Mouse (Mus musculus): Measurements from ENCODE around the gene Plekho2. TPM values are rescaled to one million over a fixed set of nuclear protein-coding genes. Genes with fewer than 3 reads are reported as not detected.

Plekho2 gene
- total and polyA plus RNA-seq, 3 experiments: 7.6 to 12.9 TPM; not detected in 1

DNA sequence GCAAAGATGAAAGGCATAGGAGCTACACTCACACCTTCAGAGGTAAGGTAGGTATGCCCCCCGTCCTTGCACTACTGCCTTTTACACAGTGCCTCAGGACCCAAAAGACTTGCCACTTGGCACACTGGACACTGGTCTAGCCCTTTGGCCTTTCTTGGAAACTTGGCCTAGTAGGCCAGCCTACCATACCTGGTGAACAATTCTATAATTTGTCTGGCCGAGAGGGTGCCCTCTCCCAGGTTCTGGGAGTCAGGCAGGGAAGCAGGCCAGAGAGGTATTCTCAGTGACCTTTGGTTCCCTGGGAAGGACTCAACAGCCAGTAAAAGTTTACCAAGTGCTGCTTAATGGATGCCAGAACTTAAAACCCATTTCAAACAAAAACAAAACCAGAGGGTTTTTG is 41.8 kb upstream of the Plekho2 start:
- Histone ChIP-seq H3K4me1 (ENCODE audit: control insufficient read depth in 1 of 2, insufficient read depth in 2 of 2, low read length in 2 of 2) (no peaks in the 10 kb centered on the region), H3K9ac (ENCODE audit: control insufficient read depth, low read depth, low read length, poor library complexity, severe bottlenecking) (no peak overlapping the region), H3K27ac (ENCODE audit: control insufficient read depth, low read depth, low read length) (no peak overlapping the region), H3K4me3 (ENCODE audit: control insufficient read depth in 1 of 2, insufficient read depth in 1 of 2, low read depth in 2 of 2, low read length in 2 of 2) (no peak overlapping the region), H3K79me2 (ENCODE audit: control insufficient read depth, insufficient read depth, low read length, poor library complexity) (no peaks in the 10 kb centered on the region), H3K36me3 (ENCODE audit: control insufficient read depth in 1 of 2, insufficient read depth in 2 of 2, low read length in 2 of 2) (no peaks in the 10 kb centered on the region), H3K9me3 (replicated peaks; ENCODE audit: insufficient read depth, low read length) (no peaks in the 10 kb centered on the region), H3K27me3 (ENCODE audit: control insufficient read depth in 1 of 2, insufficient read depth in 2 of 2, low read length in 2 of 2) (0 out of 4 replicates have a peak, but pooled peaks cover 0 to 5% of the 10 kb centered on the region in 2 experiments)
- DNase-seq (ENCODE audit: low read depth, low spot score): no peak
- TF ChIP-seq TCF12 (IDR thresholded peaks at IDR 0.05; ENCODE audit: low read depth, low read length) (no peak), MAX (IDR thresholded peaks at IDR 0.05; ENCODE audit: low read length) (no peak), CHD2 (IDR thresholded peaks at IDR 0.05; ENCODE audit: low read length) (no peak), TAL1 (IDR thresholded peaks at IDR 0.05; ENCODE audit: low read length) (no peak), NELFE (IDR thresholded peaks at IDR 0.05; ENCODE audit: low read depth, low read length) (no peak), E2F4 (IDR thresholded peaks at IDR 0.05; ENCODE audit: borderline replicate concordance, low read depth, low read length) (no peak), ZNF384 (IDR thresholded peaks at IDR 0.05; ENCODE audit: low read depth, low read length) (no peak), ZKSCAN1 (IDR thresholded peaks at IDR 0.05; ENCODE audit: low read depth, low read length) (no peak), BHLHE40 (IDR thresholded peaks at IDR 0.05; ENCODE audit: borderline replicate concordance, low read depth, low read length) (no peak), MYC (IDR thresholded peaks at IDR 0.05; ENCODE audit: low read depth, low read length) (no peak)

DNA sequence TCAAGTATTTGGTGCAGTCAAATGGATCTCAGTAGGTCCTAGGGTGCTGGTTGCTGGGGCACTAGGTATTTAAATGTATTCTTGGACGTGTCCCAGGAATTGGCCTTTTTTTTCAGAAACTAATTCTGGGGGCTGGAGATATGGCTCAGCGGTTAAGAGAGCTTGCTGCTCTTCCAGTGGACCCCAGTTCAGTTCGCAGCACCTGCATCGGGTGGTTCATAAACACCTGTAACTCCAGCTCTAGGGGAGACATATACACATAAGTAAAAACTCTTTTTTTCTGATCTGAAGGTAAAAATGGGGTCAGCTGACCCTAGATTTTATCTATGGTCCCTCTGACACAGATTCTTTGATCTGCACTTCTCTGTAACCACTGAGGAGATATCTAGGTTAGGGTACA is 41.4 kb upstream of the Plekho2 start:
- Histone ChIP-seq H3K4me1 (ENCODE audit: control insufficient read depth in 1 of 2, insufficient read depth in 2 of 2, low read length in 2 of 2) (no peaks in the 10 kb centered on the region), H3K36me3 (ENCODE audit: control insufficient read depth in 1 of 2, insufficient read depth in 2 of 2, low read length in 2 of 2) (no peaks in the 10 kb centered on the region), H3K79me2 (ENCODE audit: control insufficient read depth, insufficient read depth, low read length, poor library complexity) (no peaks in the 10 kb centered on the region), H3K27me3 (ENCODE audit: control insufficient read depth in 1 of 2, insufficient read depth in 2 of 2, low read length in 2 of 2) (0 out of 4 replicates have a peak, but pooled peaks cover 0 to 5% of the 10 kb centered on the region in 2 experiments), H3K9me3 (replicated peaks; ENCODE audit: insufficient read depth, low read length) (no peaks in the 10 kb centered on the region), H3K9ac (ENCODE audit: control insufficient read depth, low read depth, low read length, poor library complexity, severe bottlenecking) (no peak overlapping the region), H3K27ac (ENCODE audit: control insufficient read depth, low read depth, low read length) (no peak overlapping the region), H3K4me3 (ENCODE audit: control insufficient read depth in 1 of 2, insufficient read depth in 1 of 2, low read depth in 2 of 2, low read length in 2 of 2) (no peak overlapping the region)
- no peak for TF ChIP-seq RAD21 (IDR thresholded peaks at IDR 0.05; ENCODE audit: low read depth, low read length)
- TF ChIP-seq TCF12 (IDR thresholded peaks at IDR 0.05; ENCODE audit: low read depth, low read length): no peak
- TF ChIP-seq E2F4 (IDR thresholded peaks at IDR 0.05; ENCODE audit: borderline replicate concordance, low read depth, low read length): no peak
- TF ChIP-seq POLR2A (IDR thresholded peaks at IDR 0.05; ENCODE audit: control insufficient read depth in 1 of 2, insufficient read depth in 1 of 2, low read depth in 1 of 2, low read length in 2 of 2, poor library complexity in 1 of 2): no peak
- no peak for TF ChIP-seq HCFC1 (IDR thresholded peaks at IDR 0.05; ENCODE audit: low read depth, low read length)
- no peak for TF ChIP-seq TBP (IDR thresholded peaks at IDR 0.05; ENCODE audit: low read depth, low read length)
- TF ChIP-seq SIN3A (IDR thresholded peaks at IDR 0.05; ENCODE audit: low read length): no peak
- DNase-seq (ENCODE audit: low read depth, low spot score): no peak

DNA sequence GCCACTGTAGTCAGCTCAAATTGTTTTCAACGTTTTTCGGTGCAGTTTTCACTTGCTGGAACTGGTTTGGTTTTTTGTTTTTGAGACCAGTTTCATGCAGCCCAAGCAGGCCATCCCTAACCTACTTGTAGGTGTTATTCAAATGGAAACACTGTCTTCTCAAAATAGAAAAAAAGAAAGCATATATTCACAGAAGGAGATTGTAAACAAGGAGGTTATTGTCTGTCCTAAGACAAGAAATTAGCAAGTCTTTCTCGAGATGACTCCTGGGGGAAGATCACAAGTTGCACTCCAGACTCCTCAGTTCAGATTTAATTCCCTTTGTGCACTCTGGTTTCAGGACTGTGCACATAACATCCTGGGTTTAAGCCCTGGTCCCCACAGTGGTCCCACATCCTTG is 39.5 kb upstream of the Plekho2 start:
- no peak for TF ChIP-seq MAFK (IDR thresholded peaks at IDR 0.05; ENCODE audit: borderline replicate concordance, low read depth, low read length)
- no peak for TF ChIP-seq JUND (IDR thresholded peaks at IDR 0.05; ENCODE audit: low read depth, low read length)
- Histone ChIP-seq H3K27ac (ENCODE audit: control insufficient read depth, low read depth, low read length) (no peak overlapping the region), H3K9me3 (replicated peaks; ENCODE audit: insufficient read depth, low read length) (no peaks in the 10 kb centered on the region), H3K4me3 (ENCODE audit: control insufficient read depth in 1 of 2, insufficient read depth in 1 of 2, low read depth in 2 of 2, low read length in 2 of 2) (no peak overlapping the region), H3K36me3 (ENCODE audit: control insufficient read depth in 1 of 2, insufficient read depth in 2 of 2, low read length in 2 of 2) (no peaks in the 10 kb centered on the region), H3K79me2 (ENCODE audit: control insufficient read depth, insufficient read depth, low read length, poor library complexity) (no peaks in the 10 kb centered on the region), H3K27me3 (ENCODE audit: control insufficient read depth in 1 of 2, insufficient read depth in 2 of 2, low read length in 2 of 2) (peaks cover 0 to 4% of the 10 kb centered on the region in 2 experiments; a peak in 1 of 4 replicates), H3K9ac (ENCODE audit: control insufficient read depth, low read depth, low read length, poor library complexity, severe bottlenecking) (no peak overlapping the region), H3K4me1 (ENCODE audit: control insufficient read depth in 1 of 2, insufficient read depth in 2 of 2, low read length in 2 of 2) (no peaks in the 10 kb centered on the region)
- no peak for DNase-seq (ENCODE audit: low read depth, low spot score)

Measured in MEL (cell line).